Mouse (Mus musculus): ENCODE results near the gene Dusp22.

The Dusp22 gene

DNA sequence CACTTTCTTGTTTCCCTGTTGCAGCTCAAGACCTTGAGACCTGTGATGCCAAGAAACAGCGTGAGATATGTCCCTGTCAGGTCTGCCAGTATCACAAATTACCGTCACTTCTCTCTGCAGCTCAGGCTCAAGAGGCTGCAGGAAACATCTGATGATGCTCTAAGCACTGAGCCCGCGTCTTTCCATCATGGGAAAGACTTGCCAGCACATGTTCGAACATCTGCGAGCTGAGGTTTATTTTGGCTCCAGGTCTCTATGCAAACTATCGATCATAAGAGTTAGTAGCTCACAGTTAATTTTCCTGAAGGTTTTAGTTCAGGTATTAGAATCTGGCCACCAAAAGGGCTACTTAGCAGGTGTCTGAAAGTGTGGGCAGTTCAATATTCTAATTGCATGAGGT lies 55.3 kb downstream of the Dusp22 start:
- no peak for DNase-seq (ENCODE audit: extremely low spot score, low spot score)

DNA sequence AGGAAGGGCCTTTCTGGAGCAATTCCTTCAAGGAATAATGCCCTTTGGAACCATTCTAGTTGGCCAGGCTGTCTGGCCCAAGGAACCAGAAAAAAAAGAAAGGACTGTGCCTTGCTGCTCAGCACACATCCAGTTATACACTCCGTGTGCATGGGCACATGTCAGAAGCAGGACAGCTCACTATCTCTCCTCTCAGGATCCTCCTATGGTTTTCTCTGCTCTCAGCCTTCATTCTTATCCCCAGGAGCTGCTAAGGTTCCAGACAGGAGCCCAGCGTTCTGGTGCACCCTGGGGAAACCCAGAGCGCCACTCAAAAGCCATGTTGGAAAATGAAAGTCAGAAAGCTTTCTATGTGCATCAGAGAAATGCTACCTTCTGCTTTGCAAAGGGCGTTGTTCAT lies 55.8 kb downstream of the Dusp22 start:
- DNase-seq (ENCODE audit: extremely low spot score, low spot score): no peak

DNA sequence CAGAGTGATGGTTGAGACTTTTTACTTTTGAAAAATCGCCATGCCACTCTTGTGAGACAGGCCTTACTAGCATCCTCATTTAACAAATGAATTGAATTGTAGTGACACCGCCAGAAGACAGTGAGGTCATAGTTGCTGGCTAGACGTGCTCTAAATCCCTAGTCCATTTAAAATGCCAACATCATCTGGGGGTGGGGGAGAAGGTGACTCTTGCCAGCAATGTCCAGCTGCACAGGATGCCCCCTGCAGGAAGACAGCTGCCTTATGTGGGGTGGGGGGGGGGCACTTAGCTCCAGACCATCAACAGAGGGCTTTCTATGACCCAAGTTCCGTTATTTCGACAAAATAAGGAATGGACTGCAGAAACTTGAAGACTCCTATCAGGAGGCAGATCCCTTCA lies 56.8 kb downstream of the Dusp22 start:
- no peak for DNase-seq (ENCODE audit: extremely low spot score, low spot score)

DNA sequence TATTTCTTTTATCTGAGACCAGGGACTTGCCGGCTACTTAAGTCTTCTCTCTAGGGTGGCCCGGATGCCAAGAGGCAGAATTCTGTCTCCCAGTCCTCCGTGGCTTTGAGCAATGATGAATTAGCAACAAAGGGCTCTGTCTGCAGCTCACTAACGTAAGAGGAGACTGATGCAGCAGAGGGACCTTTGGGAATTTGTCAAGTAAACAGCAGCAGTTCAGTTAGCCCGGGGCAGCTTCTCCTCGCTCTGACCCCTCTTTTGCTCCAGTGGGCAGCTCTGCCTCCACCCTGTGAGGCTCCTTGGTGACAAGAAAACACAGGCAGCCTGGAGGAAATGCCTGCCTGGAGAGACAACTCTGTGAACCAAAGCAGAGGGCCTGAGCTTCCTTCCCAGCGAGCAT lies 62.8 kb downstream of the Dusp22 start:
- DNase-seq (ENCODE audit: extremely low spot score, low spot score): no peak

DNA sequence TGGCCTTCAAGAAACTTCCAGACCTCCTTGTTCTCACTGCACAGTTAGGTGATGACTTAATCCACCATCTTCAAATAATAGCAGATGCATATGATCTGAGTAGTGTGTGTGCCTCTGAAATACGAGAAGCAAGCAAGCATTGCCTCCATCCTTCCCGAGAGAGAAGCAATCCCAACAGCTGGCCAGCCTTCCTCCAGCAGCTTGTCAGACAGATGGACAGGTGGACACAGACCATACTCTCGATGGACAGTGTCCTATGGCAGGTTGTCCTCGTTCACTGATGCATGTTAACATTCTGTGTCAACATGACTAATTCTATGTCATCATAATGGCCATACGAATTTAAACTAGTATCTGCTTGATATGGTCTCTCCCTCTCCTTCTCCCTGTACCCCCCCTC lies 63.5 kb downstream of the Dusp22 start:
- no peak for DNase-seq (ENCODE audit: extremely low spot score, low spot score)

DNA sequence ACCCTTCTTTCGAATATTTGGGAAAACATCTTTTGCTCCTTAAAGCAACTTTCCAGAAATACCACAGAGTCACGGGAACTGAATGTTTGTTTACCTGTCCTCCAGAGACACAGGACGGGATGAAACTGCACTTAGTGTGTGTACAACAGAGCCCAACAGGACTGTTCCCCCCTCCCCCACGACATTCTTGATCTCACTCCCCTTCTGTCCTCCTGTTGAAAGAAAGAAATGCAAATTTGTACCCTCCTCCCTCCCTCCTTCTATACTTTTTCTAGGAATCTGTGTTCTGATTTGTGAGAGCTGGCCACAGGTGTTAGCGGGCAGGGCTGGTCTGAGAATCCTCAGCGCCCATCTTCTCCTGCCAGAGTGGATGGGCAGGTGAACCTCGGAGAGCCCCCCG lies 64.1 kb downstream of the Dusp22 start:
- no peak for DNase-seq (ENCODE audit: extremely low spot score, low spot score)

DNA sequence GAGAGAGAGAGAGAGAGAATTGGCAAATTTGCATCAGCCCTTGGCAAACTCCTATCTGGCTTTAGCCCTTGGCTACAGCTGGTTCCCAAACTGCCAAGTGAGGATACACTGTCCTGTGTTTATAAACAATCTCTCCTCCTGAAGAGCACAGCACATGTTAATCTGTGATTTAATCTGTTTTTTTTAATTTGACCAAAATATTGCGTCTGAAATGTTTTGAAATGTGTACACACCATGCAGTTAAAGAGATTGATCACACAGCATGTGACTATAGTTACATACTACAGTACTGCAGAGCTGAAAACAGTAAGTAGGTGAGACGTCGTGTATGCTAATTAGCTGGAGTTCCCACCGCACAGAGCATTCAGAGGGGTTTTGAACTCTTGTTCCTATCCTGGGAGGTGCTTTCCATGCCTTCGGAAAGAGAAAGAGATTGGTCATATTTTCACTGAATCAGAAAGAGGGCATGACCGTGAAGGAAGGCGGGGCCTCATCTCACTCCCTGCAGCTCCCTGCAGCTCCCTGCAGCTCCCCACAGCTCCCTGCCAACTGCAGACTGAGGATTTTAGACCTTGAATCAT lies 65.0 kb downstream of the Dusp22 start:
- no peak for DNase-seq (ENCODE audit: extremely low spot score, low spot score)

DNA sequence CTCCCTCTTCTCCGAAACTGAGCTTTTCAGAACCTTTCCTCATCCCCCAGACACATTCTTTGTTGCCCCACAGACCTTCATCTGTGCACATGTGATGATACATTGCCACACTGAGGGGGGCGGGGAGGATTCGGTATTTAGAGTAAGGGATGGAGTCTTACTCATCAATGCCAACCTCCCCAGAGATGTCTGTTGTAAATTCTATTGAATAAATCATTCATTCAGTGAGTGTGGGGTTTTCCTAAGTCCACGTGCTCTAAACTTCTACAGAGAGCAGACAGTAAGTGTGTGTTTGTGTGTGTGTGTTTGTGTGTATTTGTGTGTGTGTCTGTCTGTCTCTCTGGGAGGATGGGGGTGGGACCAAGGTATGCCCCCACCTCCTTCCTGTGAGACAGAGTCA lies 67.1 kb downstream of the Dusp22 start:
- no peak for DNase-seq (ENCODE audit: extremely low spot score, low spot score)

DNA sequence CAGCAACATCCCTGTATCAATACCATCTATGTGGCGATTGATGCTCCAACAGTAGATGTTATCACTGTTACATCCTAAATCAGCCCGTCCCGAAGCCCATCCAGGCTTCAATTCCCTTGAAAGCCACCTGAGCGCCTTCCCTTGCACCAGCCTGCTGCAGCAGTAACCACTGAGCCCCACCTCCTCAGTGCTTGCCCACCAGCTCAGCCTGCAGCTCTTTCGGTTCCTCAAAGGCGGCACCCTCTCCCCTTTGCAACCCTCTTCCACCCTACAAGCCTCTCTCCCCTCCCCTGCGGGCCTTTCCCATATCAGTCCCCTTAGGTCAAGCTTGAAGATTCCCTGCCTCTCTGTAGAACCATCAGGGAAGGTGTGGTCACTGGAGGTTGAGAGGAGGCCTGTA lies 68.4 kb downstream of the Dusp22 start:
- DNase-seq (ENCODE audit: extremely low spot score, low spot score): no peak

DNA sequence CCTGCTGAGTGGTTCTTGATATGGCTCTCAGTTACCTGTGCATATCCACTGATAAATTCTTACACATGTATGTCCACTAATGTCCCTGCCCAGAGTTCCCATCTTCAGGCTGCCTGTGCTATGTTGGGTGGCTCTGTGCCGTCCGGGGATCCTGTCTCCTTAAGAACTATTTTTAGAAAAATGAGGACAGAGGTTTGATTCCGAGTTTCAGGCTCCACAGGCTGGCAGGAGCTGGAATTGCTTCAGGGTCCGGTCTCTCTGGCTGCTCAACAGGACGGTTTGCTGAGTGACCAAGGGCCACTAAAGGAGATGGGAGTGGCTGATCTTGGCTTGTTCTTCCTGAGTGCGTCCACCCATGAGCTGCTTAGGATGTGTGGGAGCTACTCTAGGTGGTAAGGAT lies 69.4 kb downstream of the Dusp22 start:
- DNase-seq (ENCODE audit: extremely low spot score, low spot score): no peak

DNA sequence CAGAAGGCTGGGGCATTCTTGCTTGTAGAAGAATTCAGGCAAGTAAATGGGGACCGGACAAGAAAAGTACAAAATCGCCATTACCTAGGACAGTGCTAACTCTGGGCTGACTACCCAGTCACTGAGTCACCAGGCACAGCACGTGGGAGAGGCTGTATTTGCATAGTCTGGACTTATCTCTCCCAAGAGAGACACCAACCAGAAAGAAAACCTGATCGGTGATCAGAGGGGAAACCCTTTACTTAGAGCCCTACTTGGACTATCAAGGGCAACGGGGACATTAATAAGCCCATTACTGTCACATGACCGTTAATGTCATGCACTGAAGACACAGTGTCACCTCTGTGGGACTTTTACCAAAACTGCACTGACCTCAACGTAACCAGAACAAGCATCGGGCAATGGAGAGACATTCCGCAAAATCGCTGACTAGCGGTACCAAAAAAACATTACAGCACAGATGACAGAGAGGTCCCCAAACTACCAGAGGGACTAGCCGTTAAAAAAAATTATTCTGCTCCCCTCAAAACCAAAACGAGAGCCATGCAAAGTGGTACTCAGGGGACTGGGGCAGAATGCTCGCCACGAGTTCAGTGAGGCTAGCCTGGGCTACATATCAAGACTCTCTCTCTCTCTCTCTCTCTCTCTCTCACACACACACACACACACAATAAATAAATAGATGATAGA lies 70.5 kb downstream of the Dusp22 start:
- no peak for DNase-seq (ENCODE audit: extremely low spot score, low spot score)

DNA sequence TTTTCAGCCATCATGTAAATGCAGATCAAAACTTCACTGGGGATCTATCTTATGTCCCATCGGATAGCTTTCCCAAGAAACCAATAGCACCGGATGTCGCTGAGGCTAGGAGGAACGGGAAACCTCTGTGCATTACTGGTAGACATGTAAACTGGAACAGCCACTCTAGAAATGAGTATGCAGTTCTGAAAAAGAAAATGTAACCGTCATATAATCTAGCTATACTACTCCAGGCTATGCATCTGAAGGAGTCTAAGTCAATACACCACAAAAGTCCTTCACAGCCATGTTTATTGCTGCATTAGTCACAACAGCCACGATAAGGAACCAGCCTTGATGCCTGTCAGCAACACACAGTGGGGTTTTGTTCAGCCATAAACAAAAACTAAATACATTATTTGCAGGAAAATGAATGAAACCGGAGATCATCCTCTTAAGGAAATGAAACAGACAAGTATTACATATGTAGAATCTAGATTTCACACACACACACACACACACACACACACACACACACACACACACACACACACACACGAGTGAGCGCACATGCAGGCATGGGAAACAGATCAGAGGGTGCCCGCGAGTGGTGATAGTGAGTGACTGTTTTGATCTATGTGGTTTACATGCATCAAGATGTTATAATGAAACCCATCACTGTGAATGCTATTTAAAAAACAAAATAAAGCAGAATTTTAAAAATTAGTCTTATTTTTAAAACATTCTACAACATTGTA lies 73.1 kb downstream of the Dusp22 start:
- DNase-seq (ENCODE audit: extremely low spot score, low spot score): no peak

DNA sequence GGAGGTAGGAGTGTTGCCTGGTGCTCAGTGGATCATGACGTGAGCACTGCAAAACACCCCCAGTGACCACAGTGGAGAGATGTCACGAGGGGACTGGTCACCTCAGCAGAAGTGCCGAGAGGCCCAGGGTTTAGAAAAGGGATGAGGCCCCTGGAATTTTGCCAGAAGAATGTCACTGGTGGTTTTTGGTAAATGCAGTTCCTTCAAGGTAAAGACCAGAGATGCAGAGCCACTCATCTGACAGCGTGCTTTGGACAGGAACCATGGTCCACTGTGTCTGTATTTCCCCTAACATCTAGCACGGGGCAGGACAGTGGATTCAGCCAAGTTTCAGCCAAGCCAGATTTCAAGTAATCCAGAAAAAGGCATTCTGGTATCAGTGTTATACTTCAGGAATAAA lies 76.9 kb downstream of the Dusp22 start:
- no peak for DNase-seq (ENCODE audit: extremely low spot score, low spot score)

DNA sequence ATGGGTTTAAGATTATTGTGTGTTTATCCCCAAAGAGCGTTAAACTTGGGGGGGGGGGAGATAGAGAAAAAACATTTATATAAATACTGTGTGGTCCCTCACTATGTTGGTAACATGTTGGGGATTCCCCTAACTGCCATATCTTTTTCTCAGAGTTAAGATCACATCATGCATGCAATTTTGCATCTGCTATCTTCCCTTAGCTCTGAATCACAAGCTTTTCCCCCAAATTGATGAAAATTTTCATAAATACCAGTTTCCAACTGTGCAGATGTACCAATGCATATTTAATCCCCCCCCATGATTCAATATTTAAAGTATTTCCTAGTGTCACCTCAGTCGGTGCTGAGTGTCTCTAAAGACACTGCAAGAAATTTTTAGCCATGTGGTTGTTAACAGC lies 77.5 kb downstream of the Dusp22 start:
- no peak for DNase-seq (ENCODE audit: extremely low spot score, low spot score)

DNA sequence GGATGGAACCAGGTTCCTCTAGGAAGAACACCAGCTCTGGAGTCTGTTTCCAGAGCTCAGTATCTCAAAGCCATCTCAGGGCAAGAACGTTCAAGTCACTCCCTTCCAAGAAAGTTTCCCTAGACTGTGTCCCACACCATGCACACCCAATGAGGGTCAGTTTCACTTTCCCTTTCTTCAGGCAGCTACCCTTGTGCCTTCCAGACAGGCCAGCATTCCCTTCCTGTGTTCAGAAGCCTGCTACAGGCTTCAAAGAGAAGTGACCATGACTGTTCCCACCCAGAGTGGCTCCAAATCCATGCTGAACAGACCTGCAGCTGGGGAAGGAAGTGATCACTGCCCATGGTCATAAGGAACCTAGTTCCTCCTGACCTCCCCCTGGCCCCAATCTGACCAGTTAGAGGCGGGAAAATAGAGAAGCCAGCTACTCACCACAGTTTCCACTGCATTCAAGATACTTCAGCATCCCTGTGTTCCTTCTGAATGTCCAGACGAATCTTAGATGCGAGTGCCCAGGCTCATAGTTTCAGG lies 78.6 kb downstream of the Dusp22 start:
- no peak for DNase-seq (ENCODE audit: extremely low spot score, low spot score)

DNA sequence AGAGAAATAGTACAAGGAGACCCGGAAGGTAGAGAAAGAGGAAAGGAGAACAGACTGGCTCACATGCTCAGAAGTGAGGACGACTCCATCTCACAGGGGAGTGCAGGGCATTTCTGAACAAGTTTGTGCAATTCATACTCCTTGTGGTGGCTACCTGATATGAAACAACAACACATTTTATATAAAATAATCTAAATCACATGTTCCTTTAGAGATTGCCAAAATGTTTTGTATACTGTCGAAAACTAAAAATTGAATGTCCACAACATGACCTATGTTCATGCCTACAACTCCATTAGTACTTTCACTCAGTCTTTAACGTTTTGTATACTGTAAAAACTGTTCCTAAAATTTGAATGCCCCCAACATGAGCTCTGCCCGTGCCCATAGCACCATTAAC lies 81.4 kb downstream of the Dusp22 start:
- DNase-seq (ENCODE audit: extremely low spot score, low spot score): no peak

DNA sequence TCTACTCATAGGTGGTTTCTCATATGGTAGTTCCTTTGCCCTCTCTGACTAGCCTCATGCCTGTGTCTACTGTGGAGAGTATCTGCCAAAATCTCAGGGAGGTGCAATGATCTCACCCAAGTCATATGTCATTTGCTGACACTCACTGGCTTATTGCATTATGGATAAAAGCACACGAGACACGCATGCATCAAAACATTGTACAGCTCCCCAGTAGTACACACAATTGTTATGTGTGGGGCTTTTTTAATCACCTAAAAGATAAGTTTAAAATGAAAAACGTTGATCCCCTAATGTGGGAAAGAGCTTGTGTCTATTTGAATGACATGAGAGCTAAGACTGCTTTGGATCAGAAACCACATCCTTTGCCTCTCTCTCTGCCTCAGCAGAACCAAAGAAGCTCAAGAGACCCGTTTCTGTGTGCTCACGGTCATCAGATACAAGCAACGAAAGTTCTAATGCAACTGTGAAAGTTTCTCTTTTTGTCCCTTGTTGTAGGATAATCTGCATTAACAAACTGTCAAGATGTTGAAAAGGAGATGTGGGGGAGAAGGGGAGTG lies 82.7 kb downstream of the Dusp22 start:
- no peak for DNase-seq (ENCODE audit: extremely low spot score, low spot score)

DNA sequence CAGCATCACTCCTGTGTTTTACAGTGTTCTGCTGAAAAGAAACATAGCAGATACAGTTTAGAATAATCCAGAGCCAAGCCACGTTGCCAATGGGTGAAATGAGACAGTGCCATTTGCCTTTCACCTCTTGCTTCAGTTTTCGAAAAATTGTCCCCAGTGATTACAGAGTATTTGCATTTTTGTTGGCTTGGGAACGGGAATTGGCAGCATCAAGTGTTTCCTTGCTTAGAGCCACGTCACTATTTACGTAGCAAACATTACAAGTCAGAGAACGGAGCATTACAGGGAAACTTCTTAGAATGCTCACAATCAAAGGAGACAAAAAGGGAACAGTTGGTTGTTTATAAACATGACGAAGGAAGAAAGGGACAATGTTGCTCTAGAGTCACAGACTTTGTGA lies 85.3 kb downstream of the Dusp22 start:
- DNase-seq (ENCODE audit: extremely low spot score, low spot score): no peak

DNA sequence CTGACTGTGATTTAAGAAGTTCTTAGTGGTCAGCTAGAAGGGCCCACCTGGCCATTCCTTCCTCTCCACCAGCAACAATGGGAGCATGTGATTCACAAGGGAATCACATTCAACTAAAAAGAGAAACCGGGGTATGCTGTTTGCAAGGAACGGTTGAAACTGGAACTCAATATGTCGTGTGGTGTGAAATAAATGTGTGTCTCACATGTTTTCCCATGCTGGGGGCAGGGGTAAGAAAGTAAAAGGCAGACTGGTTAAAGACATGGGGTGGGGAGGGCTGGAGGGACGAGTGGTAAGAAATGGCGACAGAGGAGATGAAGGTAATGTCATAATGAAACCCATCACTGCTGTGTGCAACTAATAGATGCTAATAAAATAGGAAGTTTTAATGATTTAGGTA lies 87.3 kb downstream of the Dusp22 start:
- DNase-seq (ENCODE audit: extremely low spot score, low spot score): no peak

DNA sequence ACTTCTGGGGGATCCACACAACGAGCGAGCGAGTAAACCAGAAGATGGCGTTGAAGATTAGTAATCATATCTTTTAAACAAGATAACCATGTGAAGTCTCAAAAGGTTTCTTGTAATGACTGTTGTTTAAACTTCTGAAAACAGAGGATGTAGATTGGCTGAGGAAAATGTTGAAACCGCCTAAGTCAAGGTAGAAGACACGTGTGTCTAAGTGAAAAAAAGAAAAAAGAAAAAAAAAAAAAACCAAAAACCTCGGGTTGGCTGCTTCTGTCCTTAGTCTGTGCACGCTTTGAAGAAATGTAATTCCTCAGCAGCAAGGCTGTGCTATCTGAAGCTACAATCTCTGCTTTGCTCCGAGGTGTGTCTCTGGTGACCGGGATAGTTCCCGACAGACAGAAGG lies 87.7 kb downstream of the Dusp22 start:
- DNase-seq (ENCODE audit: extremely low spot score, low spot score): no peak

DNA sequence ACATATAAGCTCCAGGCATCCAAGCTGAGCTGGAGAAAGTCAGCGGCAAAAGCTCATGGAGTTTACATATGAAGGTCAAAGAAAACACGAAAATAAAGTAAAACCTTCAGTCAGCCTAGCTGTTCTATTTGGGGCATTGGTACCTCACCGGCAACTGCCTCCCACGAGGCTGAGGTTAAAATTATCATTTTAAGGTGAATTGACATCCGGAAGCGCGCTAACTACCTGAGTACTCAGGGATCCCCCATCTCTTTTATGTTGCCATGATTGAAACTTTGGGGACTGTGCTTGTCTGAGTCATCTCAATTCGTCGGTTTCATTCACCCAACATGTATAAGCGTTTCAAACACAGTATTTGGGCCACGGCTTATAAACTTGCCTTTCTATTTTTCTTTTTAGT lies 88.5 kb downstream of the Dusp22 start:
- no peak for DNase-seq (ENCODE audit: extremely low spot score, low spot score)

DNA sequence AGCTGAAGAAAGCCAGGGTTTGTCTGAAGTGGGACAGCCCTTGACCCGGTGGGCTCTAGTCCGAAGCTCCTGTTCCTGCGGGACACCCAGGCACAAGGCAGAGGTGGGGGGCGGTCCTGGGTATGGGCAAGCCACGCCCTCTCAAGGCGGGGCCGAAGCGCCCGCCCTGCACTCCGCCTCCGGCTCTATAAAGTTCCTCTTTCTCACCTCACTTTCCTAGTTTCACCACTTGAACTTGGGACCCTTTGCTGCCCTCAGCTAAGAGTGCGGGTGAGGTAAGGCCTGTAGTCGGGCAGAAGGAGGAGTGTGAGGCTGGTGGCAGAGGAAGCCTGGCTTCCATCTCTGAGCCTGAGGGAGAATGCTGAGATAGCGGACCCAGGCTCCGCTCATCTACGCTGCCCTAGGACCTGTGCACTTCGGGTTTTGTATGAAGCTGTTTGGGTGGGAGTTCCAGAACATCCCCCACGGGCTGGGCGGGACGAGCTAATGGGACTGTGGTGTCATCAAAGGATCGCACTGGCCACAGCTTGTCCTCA lies 89.3 kb downstream of the Dusp22 start, which contains the start of gene Irf4:
Gene Irf4 (plus strand): TSS at position 206 of the 536 bp plus-strand sequence.
- DNase-seq (ENCODE audit: extremely low spot score, low spot score): peak; percentile 60
